Mouse (Mus musculus) heart, embryonic 13.5 days (tissue): ENCODE results near the gene Cela3b. TPM values are rescaled to one million over a fixed set of nuclear protein-coding genes. Genes with fewer than 3 reads are reported as not detected.

Experiments used
- ATAC-seq: fragments of 200-750 bp; cut with Nextera tagmentation; 2 replicates; pipeline ENCODE4 v1.8.0; 2017; ENCODE audit warnings: moderate TSS enrichment; ENCODE audit not compliant: insufficient number of reproducible peaks, low FRiP score, low TSS enrichment; ENCODE audit errors: extremely low read depth
- H3K27ac ChIP-seq: fragments of 300-500 bp; sonication (generic); replicated peaks from 2 replicates; pipeline ENCODE4 v1.5.1; 2015; ENCODE audit warnings: moderate library complexity, mild to moderate bottlenecking, inconsistent platforms
- H3K27me3 ChIP-seq: fragments of 300-500 bp; sonication (generic); replicated peaks from 2 replicates; pipeline ENCODE4 v1.6.1; 2015; ENCODE audit warnings: mild to moderate bottlenecking, inconsistent platforms
- H3K36me3 ChIP-seq: fragments of 300-500 bp; sonication (generic); 2 replicates; pipeline ENCODE4 v1.6.1; 2015; ENCODE audit warnings: mild to moderate bottlenecking, inconsistent platforms
- H3K4me1 ChIP-seq: fragments of 300-500 bp; sonication (generic); 2 replicates; pipeline ENCODE4 v1.6.1; 2015; ENCODE audit warnings: inconsistent platforms
- H3K4me2 ChIP-seq: fragments of 300-500 bp; sonication (generic); 2 replicates; pipeline ENCODE4 v1.6.1; 2015; ENCODE audit warnings: inconsistent platforms, mild to moderate bottlenecking, moderate library complexity
- H3K4me3 ChIP-seq: fragments of 300-500 bp; sonication (generic); 2 replicates; pipeline ENCODE4 v1.5.1; 2015; ENCODE audit warnings: moderate library complexity, mild to moderate bottlenecking, inconsistent platforms
- H3K9ac ChIP-seq: fragments of 300-500 bp; sonication (generic); 2 replicates; pipeline ENCODE4 v1.6.1; 2015; ENCODE audit warnings: inconsistent platforms, mild to moderate bottlenecking, moderate library complexity
- H3K9me3 ChIP-seq: fragments of 300-500 bp; sonication (generic); 2 replicates; pipeline ENCODE4 v1.6.1; 2016; ENCODE audit warnings: inconsistent platforms
- WGBS: fragments of 180-500 bp; shearing (Covaris S2); methylation state at CpG from one replicate; pipeline ENCODE4 v1.1.7; 2015; ENCODE audit warnings: mixed read lengths; 5-methylcytosine and 5-hydroxymethylcytosine counted together
- polyA plus RNA-seq: library from polyadenylated mRNA; unstranded; fragments of >200 nt; fragmentation: Nextera tagmentation; extraction: Ambion mirVana; gene quantifications from 2 replicates; pipeline ENCODE4 v1.2.1, GENCODE M21; 2015

The Cela3b gene
- polyA plus RNA-seq, 1 experiment from 2014 or later = not detected

DNA sequence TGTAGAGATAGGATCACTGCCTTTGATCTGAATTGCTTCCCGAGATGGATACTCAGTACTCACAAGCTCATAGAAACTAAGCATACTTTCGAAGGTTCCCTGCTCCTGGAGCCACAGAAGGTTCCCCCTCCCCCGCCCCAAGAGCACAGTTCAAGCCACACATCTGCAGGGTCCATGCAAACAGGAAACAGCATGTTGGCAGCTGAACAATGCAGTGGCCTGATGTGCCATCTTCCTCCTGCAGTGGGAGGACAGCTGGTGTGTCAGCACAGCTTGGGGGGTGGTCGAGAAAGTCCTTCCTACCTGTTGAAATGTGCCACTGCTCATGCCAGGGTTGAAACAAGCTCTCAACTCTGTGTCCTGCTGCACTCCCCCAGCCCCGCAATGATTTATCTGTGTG lies 28.5 kb upstream of the Cela3b start:
- Histone ChIP-seq H3K4me3 (no peak overlapping the region), H3K4me1 (peaks cover 40% of the 10 kb centered on the region), H3K27ac (no peak overlapping the region), H3K9me3 (no peaks in the 10 kb centered on the region), H3K4me2 (no peak overlapping the region), H3K27me3 (no peaks in the 10 kb centered on the region), H3K9ac (peak overlapping the region; percentile 33; the same call in 1 of the 2 replicates), H3K36me3 (no peaks in the 10 kb centered on the region)
- WGBS = 38% methylated on average over 5 of the region's 5 CpGs
- ATAC-seq = no peak

DNA sequence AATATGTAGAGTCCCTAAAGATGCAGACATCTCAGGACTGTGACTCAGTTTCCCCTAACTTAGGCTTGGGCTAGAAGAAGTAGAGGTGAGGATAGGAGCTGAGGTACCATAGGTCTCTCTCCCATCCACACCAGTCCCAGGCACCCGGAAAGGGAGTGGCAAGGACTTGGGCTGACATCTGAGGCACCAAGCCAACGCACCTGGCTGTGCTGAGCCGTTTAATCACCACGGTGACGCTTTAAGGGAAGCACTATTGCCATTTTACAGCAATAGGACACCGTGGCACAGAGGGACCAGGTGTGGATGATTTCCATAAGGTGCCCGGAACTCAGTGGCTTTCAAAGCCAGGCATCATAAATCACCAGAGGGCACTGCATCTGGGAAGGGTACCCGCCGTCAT lies 28.0 kb upstream of the Cela3b start:
- 86% methylated on average over 9 of the region's 9 CpGs for WGBS

GRCm38 (mm10) chr4:137457292-137457691 lies 27.0 kb upstream of the Cela3b start:
- ATAC-seq = no peak
- Histone ChIP-seq H3K27ac (no peak overlapping the region), H3K4me2 (no peak overlapping the region), H3K4me1 (peaks cover 42% of the 10 kb centered on the region), H3K9ac (no peak overlapping the region), H3K36me3 (no peaks in the 10 kb centered on the region), H3K4me3 (no peak overlapping the region), H3K27me3 (no peaks in the 10 kb centered on the region), H3K9me3 (no peaks in the 10 kb centered on the region)
- WGBS = 19% methylated on average over 4 of the region's 4 CpGs

More for the DNA sequence above, 28.0 kb upstream of the Cela3b start:
- no peaks in the 10 kb centered on the region for H3K36me3 ChIP-seq
- H3K27ac ChIP-seq = no peak overlapping the region
- no peak overlapping the region for H3K4me2 ChIP-seq
- no peaks in the 10 kb centered on the region for H3K9me3 ChIP-seq
- H3K9ac ChIP-seq = no peak overlapping the region
- ATAC-seq = no peak
- H3K4me1 ChIP-seq = peaks cover 43% of the 10 kb centered on the region
- H3K4me3 ChIP-seq = no peak overlapping the region
- no peaks in the 10 kb centered on the region for H3K27me3 ChIP-seq

- no peak overlapping the region for H3K4me2 ChIP-seq
- no peaks in the 10 kb centered on the region for H3K27me3 ChIP-seq
- no peak overlapping the region for H3K27ac ChIP-seq
- WGBS = 77% methylated on average over 12 of the region's 12 CpGs
- H3K4me3 ChIP-seq = no peak overlapping the region
- ATAC-seq = no peak
- no peaks in the 10 kb centered on the region for H3K9me3 ChIP-seq
- H3K9ac ChIP-seq = no peak overlapping the region
- peaks cover 35% of the 10 kb centered on the region for H3K4me1 ChIP-seq
- no peaks in the 10 kb centered on the region for H3K36me3 ChIP-seq
Observed at GRCm38 (mm10) chr4:137456581-137456980, 26.2 kb upstream of the Cela3b start.

GRCm38 (mm10) chr4:137454582-137454981 lies 24.2 kb upstream of the Cela3b start:
- no peak overlapping the region for H3K4me3 ChIP-seq
- H3K4me1 ChIP-seq = peaks cover 33% of the 10 kb centered on the region
- 80% methylated on average over 14 of the region's 14 CpGs for WGBS
- no peaks in the 10 kb centered on the region for H3K27me3 ChIP-seq
- H3K4me2 ChIP-seq = no peak overlapping the region
- no peaks in the 10 kb centered on the region for H3K36me3 ChIP-seq
- no peak overlapping the region for H3K9ac ChIP-seq
- H3K9me3 ChIP-seq = no peaks in the 10 kb centered on the region
- H3K27ac ChIP-seq = no peak overlapping the region
- ATAC-seq = no peak

DNA sequence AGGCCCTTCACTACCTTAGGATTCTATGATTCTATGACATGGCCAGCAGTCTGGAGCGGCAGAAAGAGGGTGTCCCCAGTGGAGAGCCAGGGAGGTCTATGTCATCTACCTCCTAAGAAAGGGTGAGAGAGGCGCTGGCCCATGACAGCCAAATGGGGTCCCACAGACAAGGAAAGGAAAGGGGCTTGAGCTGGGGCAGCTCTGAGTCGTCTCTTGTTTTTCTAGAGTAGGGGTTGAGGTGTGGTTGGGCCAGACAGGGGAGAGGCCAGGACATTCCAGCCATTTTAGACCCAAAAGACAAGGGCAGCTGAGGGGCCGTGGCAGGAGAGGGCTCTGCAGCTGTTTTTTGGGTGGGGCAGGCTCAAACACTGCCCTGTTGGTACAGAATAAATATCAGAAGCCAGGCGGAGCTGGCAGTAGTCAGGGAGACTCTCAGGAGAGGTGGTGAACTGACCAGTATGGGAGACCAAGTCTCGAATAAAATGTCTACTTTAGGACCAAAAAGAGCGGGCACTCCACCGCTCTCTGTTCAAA lies 23.0 kb upstream of the Cela3b start, which contains the start of gene 1700013G24Rik:
TSS of gene 1700013G24Rik (plus strand) at position 51 of the 534 bp plus-strand sequence.
- Histone ChIP-seq H3K27ac (no peak within 1 kb of the TSS), H3K4me1 (peaks cover 40% of the 10 kb centered on the region), H3K36me3 (no peaks in the 10 kb centered on the region), H3K4me2 (no peak within 1 kb of the TSS), H3K9me3 (no peaks in the 10 kb centered on the region), H3K4me3 (no peak within 1 kb of the TSS), H3K27me3 (no peaks in the 10 kb centered on the region), H3K9ac (peak within 1 kb of the TSS; percentile 42; the same call in 1 of the 2 replicates)
- no peak for ATAC-seq
- 73% methylated on average over 8 of the region's 8 CpGs for WGBS

DNA sequence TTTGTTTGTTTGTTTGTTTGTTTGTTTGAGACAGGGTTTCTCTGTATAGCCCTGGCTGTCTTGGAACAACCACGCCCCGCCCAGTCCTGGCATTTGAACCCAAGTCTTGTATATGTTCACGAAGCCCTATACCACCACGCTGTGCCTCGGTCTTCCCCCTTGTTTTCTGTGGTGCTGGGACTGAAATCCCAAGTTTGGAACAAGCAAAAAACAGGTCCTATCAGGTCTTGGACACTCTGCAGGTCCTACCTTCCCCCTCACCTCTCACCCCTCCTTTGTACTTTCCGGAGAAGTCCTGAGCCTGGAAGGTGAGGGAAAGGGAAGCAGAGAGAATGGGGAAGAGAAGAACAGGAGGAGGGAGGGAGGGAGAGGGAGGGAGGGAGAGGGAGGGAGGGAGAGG lies 21.9 kb upstream of the Cela3b start:
- Histone ChIP-seq H3K9me3 (no peaks in the 10 kb centered on the region), H3K36me3 (no peaks in the 10 kb centered on the region), H3K9ac (no peak overlapping the region), H3K4me1 (peaks cover 45% of the 10 kb centered on the region), H3K4me2 (no peak overlapping the region), H3K4me3 (no peak overlapping the region), H3K27me3 (no peaks in the 10 kb centered on the region), H3K27ac (no peak overlapping the region)
- ATAC-seq = no peak
- WGBS = 90% methylated on average over 5 of the region's 6 CpGs

- Histone ChIP-seq H3K27ac (peak overlapping the region; percentile 32; the same call in 1 of the 2 replicates), H3K9me3 (no peaks in the 10 kb centered on the region), H3K9ac (no peak overlapping the region), H3K36me3 (no peaks in the 10 kb centered on the region), H3K4me1 (peaks cover 36% of the 10 kb centered on the region), H3K4me2 (no peak overlapping the region), H3K4me3 (no peak overlapping the region), H3K27me3 (no peaks in the 10 kb centered on the region)
- 67% methylated on average over 10 of the region's 10 CpGs for WGBS
- no peak for ATAC-seq
Observed at GRCm38 (mm10) chr4:137449715-137450114, 19.4 kb upstream of the Cela3b start.

DNA sequence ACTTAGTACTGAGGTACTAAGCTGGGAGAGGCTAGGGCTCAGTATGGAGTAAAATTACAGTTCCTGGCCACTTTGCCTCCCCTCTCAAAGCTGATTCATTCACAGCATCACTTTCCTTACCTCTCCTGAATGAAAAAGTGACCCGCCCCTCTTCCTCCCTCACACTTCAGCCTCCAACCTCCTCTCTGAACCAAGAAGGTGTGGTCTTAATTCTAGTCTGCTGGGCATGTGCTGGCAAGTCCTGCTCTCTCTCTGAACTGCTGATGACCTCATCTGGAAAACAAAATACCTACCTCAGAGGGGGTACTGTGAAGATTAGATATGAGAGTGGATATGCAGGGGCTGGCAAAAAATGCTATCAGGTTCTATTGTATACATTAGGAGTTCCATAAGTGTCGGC lies 18.8 kb upstream of the Cela3b start:
- 32% methylated on average over 2 of the region's 2 CpGs for WGBS
- H3K4me1 ChIP-seq = peaks cover 35% of the 10 kb centered on the region
- ATAC-seq = no peak
- peak overlapping the region; percentile 59 for H3K27ac ChIP-seq
- no peak overlapping the region for H3K4me2 ChIP-seq
- peak overlapping the region; percentile 24 for H3K9ac ChIP-seq
- H3K4me3 ChIP-seq = no peak overlapping the region
- no peaks in the 10 kb centered on the region for H3K36me3 ChIP-seq
- no peaks in the 10 kb centered on the region for H3K27me3 ChIP-seq
- H3K9me3 ChIP-seq = no peaks in the 10 kb centered on the region

- 26% methylated on average over 2 of the region's 2 CpGs for WGBS
- H3K9me3 ChIP-seq = no peaks in the 10 kb centered on the region
- H3K4me1 ChIP-seq = peaks cover 34% of the 10 kb centered on the region
- no peaks in the 10 kb centered on the region for H3K36me3 ChIP-seq
- 0 out of 2 replicates have a peak, but pooled peaks have one; percentile 11 for ATAC-seq
- H3K4me2 ChIP-seq = no peak overlapping the region
- peak overlapping the region; percentile 24 for H3K9ac ChIP-seq
- peak overlapping the region; percentile 59 for H3K27ac ChIP-seq
- H3K27me3 ChIP-seq = no peaks in the 10 kb centered on the region
- H3K4me3 ChIP-seq = no peak overlapping the region
Observed at GRCm38 (mm10) chr4:137448641-137449040, 18.3 kb upstream of the Cela3b start.

DNA sequence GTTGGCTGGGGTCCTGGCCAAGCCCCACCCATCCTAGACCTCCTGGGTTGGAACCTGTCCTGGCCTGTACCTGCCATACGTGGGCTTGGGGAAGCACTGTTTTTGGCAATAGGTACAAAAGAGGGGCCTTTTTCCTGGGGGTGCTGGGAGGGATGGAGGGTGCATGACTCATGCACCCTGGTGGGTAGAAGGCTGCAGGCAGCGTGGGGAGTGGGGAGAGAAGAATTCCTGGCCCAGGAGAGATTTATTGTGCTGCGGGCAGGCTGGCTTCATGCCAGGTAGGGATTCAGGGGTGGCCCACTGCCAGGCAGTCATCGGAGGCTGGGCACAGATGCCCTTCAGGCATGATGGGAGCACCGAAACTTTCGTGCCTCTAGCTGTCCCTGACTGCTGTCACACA lies 17.9 kb upstream of the Cela3b start:
- Histone ChIP-seq H3K4me3 (no peak overlapping the region), H3K4me1 (peaks cover 29% of the 10 kb centered on the region), H3K9me3 (no peaks in the 10 kb centered on the region), H3K27ac (peak overlapping the region; percentile 59), H3K27me3 (no peaks in the 10 kb centered on the region), H3K9ac (peak overlapping the region; percentile 24), H3K4me2 (no peak overlapping the region; the same call in 1 of the 2 replicates), H3K36me3 (no peaks in the 10 kb centered on the region)
- WGBS = 21% methylated on average over 6 of the region's 6 CpGs
- peak; percentile 33; the same call in 1 of the 2 replicates for ATAC-seq
